Mouse (Mus musculus) liver, postnatal 0 days (tissue): ENCODE results near the gene Zfp866.

Experiments
- CTCF ChIP-seq: sonication (generic); IDR thresholded peaks from 2 replicates; pipeline ENCODE4 v1.5.1; 2016; ENCODE audit warnings: antibody characterized with exemption, low read depth
- EP300 ChIP-seq: IDR thresholded peaks from 2 replicates; pipeline ENCODE4 v1.6.1; 2016; ENCODE audit warnings: antibody characterized with exemption, low read depth, mild to moderate bottlenecking

GRCm38 (mm10) chr8:69713516-69713915 lies 77.5 kb downstream of the Zfp866 start:
- no peak for TF ChIP-seq EP300
- TF ChIP-seq CTCF = no peak
